Mouse (Mus musculus): ENCODE data around the gene Taf5.
A peak's percentile ranks its signal among the peaks of the same experiment; 100 is the strongest.

The Taf5 gene

GRCm38 (mm10) chr19:47065860-47066259 lies 1.7 kb upstream of the Taf5 start:
- no peak for DNase-seq (ENCODE audit: low spot score)

- peak; percentile 91 for DNase-seq (ENCODE audit: low spot score)
These were observed 522 bp downstream of the Taf5 start for GRCm38 (mm10) chr19:47067924-47068611.

- no peak for DNase-seq (ENCODE audit: low spot score)
These were observed 20.7 kb downstream of the Taf5 start for GRCm38 (mm10) chr19:47088226-47088625.

DNA sequence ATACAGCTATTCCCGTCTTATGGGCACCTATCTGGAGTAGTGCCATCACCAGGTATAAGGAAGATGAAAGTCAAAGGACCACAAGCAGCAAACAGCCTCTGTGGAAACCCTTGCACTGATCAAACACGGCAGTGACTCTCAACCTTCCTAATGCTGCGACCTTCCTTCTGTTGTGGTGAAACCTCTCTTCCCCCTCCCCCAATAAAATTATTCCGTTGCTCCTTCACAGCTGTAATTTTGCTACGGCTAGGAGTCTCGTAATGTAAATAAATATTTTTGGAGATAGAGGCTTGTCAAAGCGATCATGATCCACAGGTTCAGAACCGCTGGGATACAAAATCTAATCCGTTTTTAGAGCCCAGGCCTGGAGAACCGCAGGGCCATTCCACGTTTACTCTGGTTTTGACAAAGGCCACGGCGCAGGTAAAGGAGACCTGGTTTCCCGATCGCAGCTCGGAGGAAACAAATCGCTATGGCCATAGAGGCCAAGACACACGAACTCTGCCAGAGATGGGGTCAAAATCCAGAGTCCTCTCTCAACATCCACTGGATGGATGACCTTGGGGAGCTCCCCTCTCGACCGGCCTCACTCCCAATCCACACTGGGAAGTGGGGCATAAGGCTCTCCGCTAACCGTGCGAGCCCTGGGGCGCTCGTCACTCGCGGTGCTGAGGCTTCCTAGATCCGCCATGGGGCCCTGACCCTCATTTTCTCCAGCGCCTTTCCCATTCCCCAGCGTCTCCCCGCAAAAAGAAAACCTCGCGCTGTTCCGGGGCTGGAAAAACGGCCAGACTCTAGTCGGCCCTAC lies 22.4 kb downstream of the Taf5 start:
- peak; percentile 24 for DNase-seq (ENCODE audit: low spot score)

- DNase-seq (ENCODE audit: low spot score) = peak; percentile 96
These were observed 23.1 kb downstream of the Taf5 start, which contains the start of the genes Usmg5 and Pdcd11 for GRCm38 (mm10) chr19:47090550-47091156. Gene Usmg5 (minus strand): TSS chr19:47090647. Gene Pdcd11 (plus strand): TSS chr19:47090768.

DNA sequence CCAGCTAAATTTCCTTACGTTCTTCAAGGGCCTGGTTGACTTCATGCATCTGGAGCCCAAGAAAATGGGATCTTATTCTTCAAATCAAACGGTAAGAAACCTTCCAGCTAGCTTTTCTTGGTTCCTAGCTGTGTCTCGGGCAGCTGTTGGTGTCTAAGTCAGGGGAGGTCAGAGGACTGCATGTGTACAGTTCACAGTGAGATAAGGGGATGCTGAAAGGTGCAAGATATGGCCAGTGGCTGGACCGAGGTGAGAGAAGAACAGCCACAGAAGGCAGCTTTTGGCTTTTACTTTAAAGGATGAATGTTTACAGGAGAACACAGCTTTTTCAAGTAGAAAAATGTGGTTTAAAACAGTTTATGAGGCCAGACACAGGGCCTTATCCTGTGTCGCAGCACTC lies 33.5 kb downstream of the Taf5 start:
- DNase-seq (ENCODE audit: low spot score) = no peak

GRCm38 (mm10) chr19:47104641-47105271 lies 37.2 kb downstream of the Taf5 start:
- no peak for DNase-seq (ENCODE audit: low spot score)

DNA sequence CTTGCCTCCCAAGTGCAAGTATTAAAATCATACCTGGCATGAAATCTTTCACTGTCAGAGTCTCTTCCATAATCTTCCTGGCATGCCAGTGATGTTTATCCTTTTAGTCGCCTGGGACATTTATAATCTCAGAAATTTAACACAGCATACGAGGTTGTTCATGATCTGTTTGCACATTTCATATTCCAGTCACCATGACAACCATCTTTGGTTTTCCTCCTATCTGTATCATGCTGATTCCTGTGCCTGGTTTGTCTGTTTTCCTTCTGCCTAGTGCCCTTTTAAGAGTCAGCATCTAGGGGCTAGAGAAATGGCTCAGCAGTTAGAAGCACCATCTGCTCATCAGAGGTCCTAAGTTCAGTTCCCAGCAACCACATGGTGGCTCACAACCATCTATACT lies 51.1 kb downstream of the Taf5 start:
- no peak for DNase-seq (ENCODE audit: low spot score)

DNA sequence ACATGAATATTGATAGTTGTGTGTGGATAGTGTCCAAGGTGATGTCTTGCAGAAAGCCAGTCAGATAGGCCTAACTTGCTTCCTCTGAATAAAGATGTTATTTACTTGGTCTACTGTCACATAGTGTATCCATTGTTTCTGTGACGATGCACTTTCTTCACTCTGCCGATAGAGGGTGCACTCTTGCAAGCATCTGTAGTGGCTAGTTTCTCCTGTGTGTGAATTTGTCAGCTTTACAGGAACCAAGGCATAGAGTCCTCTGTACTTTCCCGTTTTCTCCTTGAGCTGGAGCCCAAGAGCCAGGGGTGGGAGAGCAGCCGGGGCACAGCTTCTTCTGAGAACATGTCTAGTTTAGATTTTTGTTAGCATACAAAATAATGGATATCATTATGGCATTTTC lies 53.5 kb downstream of the Taf5 start:
- no peak for DNase-seq (ENCODE audit: low spot score)

DNA sequence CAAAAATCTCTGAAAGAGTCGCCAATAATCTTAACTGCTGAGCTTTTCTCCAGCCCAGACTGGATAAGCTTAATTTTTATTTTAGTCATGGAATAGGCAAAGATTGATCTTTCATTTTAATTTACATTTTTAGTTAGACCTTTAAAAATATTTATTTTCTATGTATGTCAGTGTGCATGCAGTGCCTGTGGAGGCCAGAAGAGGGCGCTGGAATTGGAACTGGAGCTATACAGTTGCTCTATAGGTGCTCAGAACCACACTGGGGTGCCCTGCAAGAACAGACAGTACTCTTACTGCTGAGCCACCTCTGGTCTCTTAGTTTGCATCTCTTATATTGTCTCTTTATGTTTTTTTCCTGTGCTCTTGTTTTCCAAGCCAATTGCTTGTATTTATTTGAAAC lies 55.3 kb downstream of the Taf5 start:
- no peak for DNase-seq (ENCODE audit: low spot score)

- no peak for DNase-seq (ENCODE audit: low spot score)
These were observed 60.6 kb downstream of the Taf5 start for GRCm38 (mm10) chr19:47128164-47128563.

DNA sequence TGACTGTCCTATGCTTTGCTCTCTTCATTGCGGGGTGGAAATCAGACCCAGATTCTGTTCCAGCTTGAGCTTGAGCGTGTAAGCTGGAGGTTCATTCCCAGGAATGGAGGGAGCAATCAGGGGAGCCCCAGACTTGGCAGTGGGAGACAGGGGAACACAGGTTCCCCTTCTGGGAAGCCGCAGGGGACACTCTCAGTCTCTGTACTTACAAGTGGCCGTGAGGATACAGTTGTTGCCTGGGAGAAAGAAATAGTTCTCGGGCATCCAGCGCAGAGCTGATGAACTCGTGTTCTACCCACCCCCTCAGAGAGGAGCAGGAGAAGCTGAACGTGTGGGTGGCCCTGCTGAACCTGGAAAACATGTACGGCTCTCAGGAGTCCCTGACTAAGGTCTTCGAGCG lies 61.3 kb downstream of the Taf5 start:
- DNase-seq (ENCODE audit: low spot score) = no peak

DNA sequence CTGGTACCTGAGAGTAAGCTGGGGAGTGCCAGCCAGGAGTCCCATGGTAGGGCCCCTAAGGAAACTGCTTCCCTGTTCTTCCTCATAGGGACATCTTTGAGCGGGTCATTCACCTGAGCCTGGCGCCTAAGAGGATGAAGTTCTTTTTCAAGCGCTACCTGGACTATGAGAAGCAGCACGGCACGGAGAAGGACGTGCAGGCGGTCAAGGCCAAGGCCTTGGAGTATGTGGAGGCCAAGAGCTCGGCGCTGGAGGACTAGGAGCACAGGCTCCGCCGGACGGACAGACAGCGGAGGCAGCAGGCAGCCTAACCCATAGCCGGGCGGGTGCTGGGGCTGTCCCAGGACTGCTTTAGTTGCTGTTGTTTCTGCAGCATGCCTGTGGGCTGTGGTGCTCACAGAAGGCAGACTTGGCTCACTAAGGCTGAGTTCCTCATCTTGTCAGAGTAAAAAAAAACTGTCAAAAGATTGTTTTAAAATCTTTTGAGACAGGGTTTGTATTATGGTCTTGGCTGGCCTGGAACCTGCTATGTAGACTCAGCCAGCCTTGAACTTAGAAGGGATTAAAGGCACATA lies 63.1 kb downstream of the Taf5 start:
- DNase-seq (ENCODE audit: low spot score) = no peak

Measured in T-cell, adult 2 months (primary cell).